Mouse (Mus musculus): ENCODE results near the gene Sh2d7. TPM values are rescaled to one million over a fixed set of nuclear protein-coding genes. Genes with fewer than 3 reads are reported as not detected.

Gene Sh2d7
- polyA plus RNA-seq, 1 experiment from 2014 or later: not detected

- no peak overlapping the region for H3K4me3 ChIP-seq (ENCODE audit: low read depth, low read length)
- no peaks in the 10 kb centered on the region for H3K4me1 ChIP-seq (ENCODE audit: insufficient read depth)
- no peak overlapping the region for H3K4me2 ChIP-seq (ENCODE audit: low read depth, low read length)
- no peak overlapping the region for H3K9ac ChIP-seq (replicated peaks)
- no peaks in the 10 kb centered on the region for H3K27me3 ChIP-seq (ENCODE audit: insufficient read depth, low read length)
- WGBS (ENCODE audit: insufficient replicate concordance): 6% methylated on average over 5 of the region's 5 CpGs
- H3K36me3 ChIP-seq (replicated peaks; ENCODE audit: insufficient read depth, low read length): no peaks in the 10 kb centered on the region
- no peaks in the 10 kb centered on the region for H3K9me3 ChIP-seq (ENCODE audit: low read length)
- ATAC-seq (peak; percentile 59), DNase-seq (peak; percentile 80)
- TF ChIP-seq EP300 (IDR thresholded peaks at IDR 0.05; ENCODE audit: low read depth) (no peak), CTCF (IDR thresholded peaks at IDR 0.05; ENCODE audit: low read depth) (peak; percentile 93)
- H3K27ac ChIP-seq (ENCODE audit: low read depth): no peak overlapping the region
These were observed 8.8 kb downstream of the Sh2d7 start for GRCm38 (mm10) chr9:54547536-54547935.

- 64% methylated on average over 6 of the region's 6 CpGs for WGBS (ENCODE audit: insufficient replicate concordance)
- Histone ChIP-seq H3K4me1 (ENCODE audit: insufficient read depth) (no peaks in the 10 kb centered on the region), H3K27ac (ENCODE audit: low read depth) (no peak overlapping the region)
These were observed 10.6 kb downstream of the Sh2d7 start for GRCm38 (mm10) chr9:54549433-54549832.

GRCm38 (mm10) chr9:54552409-54552808, 13.6 kb downstream of the Sh2d7 start:
- Histone ChIP-seq H3K27me3 (ENCODE audit: insufficient read depth, low read length) (no peaks in the 10 kb centered on the region), H3K4me1 (ENCODE audit: insufficient read depth) (0 out of 2 replicates have a peak, but pooled peaks cover 4% of the 10 kb centered on the region), H3K4me3 (ENCODE audit: low read depth, low read length) (no peak overlapping the region), H3K9ac (replicated peaks) (no peak overlapping the region), H3K4me2 (ENCODE audit: low read depth, low read length) (no peak overlapping the region), H3K36me3 (replicated peaks; ENCODE audit: insufficient read depth, low read length) (no peaks in the 10 kb centered on the region), H3K9me3 (ENCODE audit: low read length) (no peaks in the 10 kb centered on the region), H3K27ac (ENCODE audit: low read depth) (no peak overlapping the region)
- TF ChIP-seq CTCF (IDR thresholded peaks at IDR 0.05; ENCODE audit: low read depth) (peak; percentile 67), EP300 (IDR thresholded peaks at IDR 0.05; ENCODE audit: low read depth) (no peak)
- peak; percentile 56; the same call in 1 of the 2 replicates for ATAC-seq
- WGBS (ENCODE audit: insufficient replicate concordance): 24% methylated on average over 5 of the region's 5 CpGs
- peak; percentile 41 for DNase-seq

More at GRCm38 (mm10) chr9:54549433-54549832, 10.6 kb downstream of the Sh2d7 start:
- Histone ChIP-seq H3K36me3 (replicated peaks; ENCODE audit: insufficient read depth, low read length) (no peaks in the 10 kb centered on the region), H3K4me2 (ENCODE audit: low read depth, low read length) (no peak overlapping the region), H3K9me3 (ENCODE audit: low read length) (no peaks in the 10 kb centered on the region), H3K4me3 (ENCODE audit: low read depth, low read length) (no peak overlapping the region), H3K27me3 (ENCODE audit: insufficient read depth, low read length) (no peaks in the 10 kb centered on the region), H3K9ac (replicated peaks) (no peak overlapping the region)
- TF ChIP-seq EP300 (IDR thresholded peaks at IDR 0.05; ENCODE audit: low read depth) (no peak), CTCF (IDR thresholded peaks at IDR 0.05; ENCODE audit: low read depth) (no peak)
- ATAC-seq: no peak
- DNase-seq: no peak

- Histone ChIP-seq H3K36me3 (replicated peaks; ENCODE audit: insufficient read depth, low read length) (no peaks in the 10 kb centered on the region), H3K4me3 (ENCODE audit: low read depth, low read length) (no peak overlapping the region), H3K27me3 (ENCODE audit: insufficient read depth, low read length) (0 out of 2 replicates have a peak, but pooled peaks cover 7% of the 10 kb centered on the region), H3K9me3 (ENCODE audit: low read length) (no peaks in the 10 kb centered on the region), H3K9ac (replicated peaks) (no peak overlapping the region), H3K27ac (ENCODE audit: low read depth) (no peak overlapping the region), H3K4me2 (ENCODE audit: low read depth, low read length) (no peak overlapping the region), H3K4me1 (ENCODE audit: insufficient read depth) (peaks cover 10% of the 10 kb centered on the region)
- DNase-seq (no peak), ATAC-seq (no peak)
- no peak for TF ChIP-seq CTCF (IDR thresholded peaks at IDR 0.05; ENCODE audit: low read depth)
- TF ChIP-seq EP300 (IDR thresholded peaks at IDR 0.05; ENCODE audit: low read depth): no peak
- WGBS (ENCODE audit: insufficient replicate concordance): 70% methylated on average over 2 of the region's 2 CpGs
These were observed 16.3 kb downstream of the Sh2d7 start for GRCm38 (mm10) chr9:54555044-54555443.

- peaks cover 14% of the 10 kb centered on the region for H3K4me1 ChIP-seq (ENCODE audit: insufficient read depth)
- no peak for TF ChIP-seq CTCF (IDR thresholded peaks at IDR 0.05; ENCODE audit: low read depth)
- TF ChIP-seq EP300 (IDR thresholded peaks at IDR 0.05; ENCODE audit: low read depth): no peak
- no peaks in the 10 kb centered on the region for H3K36me3 ChIP-seq (replicated peaks; ENCODE audit: insufficient read depth, low read length)
- ATAC-seq: no peak
- DNase-seq: no peak
- no peak overlapping the region for H3K9ac ChIP-seq (replicated peaks)
- 72% methylated on average over 8 of the region's 8 CpGs for WGBS (ENCODE audit: insufficient replicate concordance)
- 0 out of 2 replicates have a peak, but pooled peaks cover 7% of the 10 kb centered on the region for H3K27me3 ChIP-seq (ENCODE audit: insufficient read depth, low read length)
- H3K4me3 ChIP-seq (ENCODE audit: low read depth, low read length): no peak overlapping the region
- H3K9me3 ChIP-seq (ENCODE audit: low read length): no peaks in the 10 kb centered on the region
- H3K4me2 ChIP-seq (ENCODE audit: low read depth, low read length): no peak overlapping the region
- no peak overlapping the region for H3K27ac ChIP-seq (ENCODE audit: low read depth)
These were observed 19.9 kb downstream of the Sh2d7 start for GRCm38 (mm10) chr9:54558731-54559130.

GRCm38 (mm10) chr9:54559771-54560471, 21.1 kb downstream of the Sh2d7 start, which contains the start of gene Cib2:
Gene Cib2, minus strand, starts transcription at chr9:54560218.
- peak within 1 kb of the TSS; percentile 94 for H3K4me2 ChIP-seq (ENCODE audit: low read depth, low read length)
- no peak within 1 kb of the TSS for H3K27ac ChIP-seq (ENCODE audit: low read depth)
- H3K9me3 ChIP-seq (ENCODE audit: low read length): no peaks in the 10 kb centered on the region
- 2% methylated on average over 49 of the region's 54 CpGs for WGBS (ENCODE audit: insufficient replicate concordance)
- DNase-seq (peak; percentile 90), ATAC-seq (peak; percentile 98)
- TF ChIP-seq EP300 (IDR thresholded peaks at IDR 0.05; ENCODE audit: low read depth) (no peak), CTCF (IDR thresholded peaks at IDR 0.05; ENCODE audit: low read depth) (peak; percentile 55)
- H3K9ac ChIP-seq (replicated peaks): peak within 1 kb of the TSS; percentile 53; the same call in 1 of the 2 replicates
- H3K4me1 ChIP-seq (ENCODE audit: insufficient read depth): peaks cover 14% of the 10 kb centered on the region
- no peaks in the 10 kb centered on the region for H3K36me3 ChIP-seq (replicated peaks; ENCODE audit: insufficient read depth, low read length)
- H3K27me3 ChIP-seq (ENCODE audit: insufficient read depth, low read length): 0 out of 2 replicates have a peak, but pooled peaks cover 7% of the 10 kb centered on the region
- peak within 1 kb of the TSS; percentile 63 for H3K4me3 ChIP-seq (ENCODE audit: low read depth, low read length)
